Mouse (Mus musculus) forebrain, embryonic 12.5 days (tissue): ENCODE measurements around the gene 1700001L19Rik. TPM values are rescaled to one million over a fixed set of nuclear protein-coding genes. Genes with fewer than 3 reads are reported as not detected.

Source experiments
- ATAC-seq: fragments of 200-750 bp; cut with Nextera tagmentation; 2 replicates; pipeline ENCODE4 v1.8.0; 2017; ENCODE audit warnings: moderate TSS enrichment; ENCODE audit not compliant: low FRiP score
- H3K27ac ChIP-seq: fragments of 300-500 bp; sonication (generic); 2 replicates; pipeline ENCODE4 v1.5.1; 2016; ENCODE audit warnings: mild to moderate bottlenecking
- H3K27me3 ChIP-seq: fragments of 300-500 bp; sonication (generic); 2 replicates; pipeline ENCODE4 v1.6.1; 2016; ENCODE audit warnings: mild to moderate bottlenecking
- H3K36me3 ChIP-seq: fragments of 300-500 bp; sonication (generic); replicated peaks from 2 replicates; pipeline ENCODE4 v1.6.1; 2016; ENCODE audit warnings: mild to moderate bottlenecking
- H3K4me1 ChIP-seq: fragments of 300-500 bp; sonication (generic); 2 replicates; pipeline ENCODE4 v1.6.1; 2016
- H3K4me2 ChIP-seq: fragments of 300-500 bp; sonication (generic); 2 replicates; pipeline ENCODE4 v1.6.1; 2016; ENCODE audit warnings: mild to moderate bottlenecking, moderate library complexity
- H3K4me3 ChIP-seq: fragments of 300-500 bp; sonication (generic); replicated peaks from 2 replicates; pipeline ENCODE4 v1.5.1; 2016; ENCODE audit warnings: mild to moderate bottlenecking
- H3K9ac ChIP-seq: fragments of 300-500 bp; sonication (generic); 2 replicates; pipeline ENCODE4 v1.6.1; 2016; ENCODE audit warnings: mild to moderate bottlenecking
- H3K9me3 ChIP-seq: fragments of 300-500 bp; sonication (generic); 2 replicates; pipeline ENCODE4 v1.6.1; 2016
- WGBS: fragments of 180-500 bp; shearing (Covaris S2); methylation state at CpG from one replicate; pipeline ENCODE4 v1.1.7; 2016; 5-methylcytosine and 5-hydroxymethylcytosine counted together
- polyA plus RNA-seq: library from polyadenylated mRNA; unstranded; fragments of >200 nt; fragmentation: Nextera tagmentation; extraction: Ambion mirVana; gene quantifications from 2 replicates; pipeline ENCODE4 v1.2.1, GENCODE M21; 2016

The 1700001L19Rik gene
- polyA plus RNA-seq, 1 experiment from 2014 or later = 1.1 TPM

- H3K9me3 ChIP-seq = no peaks in the 10 kb centered on the region
- no peak; the same call in 1 of the 2 replicates for ATAC-seq
- H3K4me2 ChIP-seq = peak overlapping the region; percentile 84
- peak overlapping the region; percentile 39; the same call in 1 of the 2 replicates for H3K27ac ChIP-seq
- H3K9ac ChIP-seq = peak overlapping the region; percentile 71
- peaks cover 48% of the 10 kb centered on the region for H3K36me3 ChIP-seq
- H3K4me1 ChIP-seq = peaks cover 21% of the 10 kb centered on the region
- H3K4me3 ChIP-seq = peak overlapping the region; percentile 66
- no peaks in the 10 kb centered on the region for H3K27me3 ChIP-seq
- 0% methylated on average over 11 of the region's 11 CpGs for WGBS
Measured at GRCm38 (mm10) chr13:68582517-68582780, 14.8 kb upstream of the 1700001L19Rik start.

GRCm38 (mm10) chr13:68583961-68584360 is 13.3 kb upstream of the 1700001L19Rik start:
- Histone ChIP-seq H3K4me2 (no peak overlapping the region), H3K4me3 (no peak overlapping the region), H3K9me3 (no peaks in the 10 kb centered on the region), H3K4me1 (peaks cover 21% of the 10 kb centered on the region), H3K27ac (no peak overlapping the region), H3K9ac (no peak overlapping the region), H3K36me3 (peaks cover 54% of the 10 kb centered on the region), H3K27me3 (no peaks in the 10 kb centered on the region)
- ATAC-seq = no peak
- WGBS = 93% methylated on average over 11 of the region's 11 CpGs

GRCm38 (mm10) chr13:68585441-68585840 is 11.8 kb upstream of the 1700001L19Rik start:
- H3K27ac ChIP-seq = no peak overlapping the region
- H3K4me2 ChIP-seq = no peak overlapping the region
- H3K27me3 ChIP-seq = no peaks in the 10 kb centered on the region
- H3K4me1 ChIP-seq = peaks cover 17% of the 10 kb centered on the region
- H3K36me3 ChIP-seq = peaks cover 66% of the 10 kb centered on the region
- H3K9me3 ChIP-seq = no peaks in the 10 kb centered on the region
- no peak overlapping the region for H3K4me3 ChIP-seq
- ATAC-seq = no peak
- no peak overlapping the region for H3K9ac ChIP-seq
- 86% methylated on average over 7 of the region's 7 CpGs for WGBS

- Histone ChIP-seq H3K9me3 (no peaks in the 10 kb centered on the region), H3K36me3 (peaks cover 95% of the 10 kb centered on the region), H3K27ac (no peak overlapping the region), H3K4me2 (no peak overlapping the region), H3K27me3 (no peaks in the 10 kb centered on the region), H3K9ac (no peak overlapping the region), H3K4me1 (no peaks in the 10 kb centered on the region), H3K4me3 (no peak overlapping the region)
- no peak for ATAC-seq
Measured at GRCm38 (mm10) chr13:68588352-68588751, 8.9 kb upstream of the 1700001L19Rik start.

- Histone ChIP-seq H3K4me2 (no peak overlapping the region), H3K9me3 (no peaks in the 10 kb centered on the region), H3K27ac (no peak overlapping the region), H3K36me3 (peaks cover 45% of the 10 kb centered on the region), H3K4me3 (no peak overlapping the region), H3K4me1 (no peaks in the 10 kb centered on the region), H3K27me3 (no peaks in the 10 kb centered on the region; the same call in none of the 2 replicates), H3K9ac (no peak overlapping the region)
- WGBS = 88% methylated on average over 1 of the region's 1 CpGs
- peak; percentile 45; the same call in 1 of the 2 replicates for ATAC-seq
Measured at GRCm38 (mm10) chr13:68593797-68594196, 3.4 kb upstream of the 1700001L19Rik start.

- Histone ChIP-seq H3K4me1 (no peaks in the 10 kb centered on the region), H3K4me3 (peak overlapping the region; percentile 14; the same call in 1 of the 2 replicates), H3K36me3 (peaks cover 7% of the 10 kb centered on the region), H3K4me2 (peak overlapping the region; percentile 45), H3K27ac (no peak overlapping the region), H3K9ac (no peak overlapping the region), H3K27me3 (no peaks in the 10 kb centered on the region; the same call in none of the 2 replicates), H3K9me3 (no peaks in the 10 kb centered on the region)
- no peak for ATAC-seq
- 19% methylated on average over 12 of the region's 13 CpGs for WGBS
Measured at GRCm38 (mm10) chr13:68597667-68598066, 446 bp downstream of the 1700001L19Rik start.

- Histone ChIP-seq H3K4me3 (no peak overlapping the region), H3K9me3 (no peaks in the 10 kb centered on the region), H3K4me1 (no peaks in the 10 kb centered on the region), H3K4me2 (no peak overlapping the region), H3K9ac (no peak overlapping the region), H3K36me3 (no peaks in the 10 kb centered on the region), H3K27ac (no peak overlapping the region), H3K27me3 (no peaks in the 10 kb centered on the region; the same call in none of the 2 replicates)
- no peak for ATAC-seq
Measured at GRCm38 (mm10) chr13:68598953-68599352, 1.7 kb downstream of the 1700001L19Rik start.

- 21% methylated on average over 6 of the region's 6 CpGs for WGBS
- H3K27me3 ChIP-seq = no peaks in the 10 kb centered on the region; the same call in none of the 2 replicates
- no peak for ATAC-seq
Measured at GRCm38 (mm10) chr13:68601184-68601583, 4.0 kb downstream of the 1700001L19Rik start.

GRCm38 (mm10) chr13:68603085-68603484 is 5.9 kb downstream of the 1700001L19Rik start:
- no peak overlapping the region for H3K27ac ChIP-seq
- no peak overlapping the region for H3K4me3 ChIP-seq
- no peaks in the 10 kb centered on the region for H3K9me3 ChIP-seq
- 0 out of 2 replicates have a peak, but pooled peaks cover 7% of the 10 kb centered on the region for H3K4me1 ChIP-seq
- no peak for ATAC-seq
- 77% methylated on average over 6 of the region's 6 CpGs for WGBS
- no peak overlapping the region for H3K4me2 ChIP-seq
- no peak overlapping the region for H3K9ac ChIP-seq
- no peaks in the 10 kb centered on the region for H3K27me3 ChIP-seq
- H3K36me3 ChIP-seq = no peaks in the 10 kb centered on the region

More at GRCm38 (mm10) chr13:68601184-68601583, 4.0 kb downstream of the 1700001L19Rik start:
- H3K9me3 ChIP-seq = no peaks in the 10 kb centered on the region
- H3K27ac ChIP-seq = no peak overlapping the region
- H3K4me3 ChIP-seq = no peak overlapping the region
- no peak overlapping the region for H3K4me2 ChIP-seq
- 0 out of 2 replicates have a peak, but pooled peaks cover 2% of the 10 kb centered on the region for H3K4me1 ChIP-seq
- H3K36me3 ChIP-seq = no peaks in the 10 kb centered on the region
- H3K9ac ChIP-seq = no peak overlapping the region; the same call in 1 of the 2 replicates

- no peak overlapping the region for H3K27ac ChIP-seq
- H3K4me1 ChIP-seq = 0 out of 2 replicates have a peak, but pooled peaks cover 7% of the 10 kb centered on the region
- peak; percentile 76 for ATAC-seq
- no peaks in the 10 kb centered on the region for H3K36me3 ChIP-seq
- H3K27me3 ChIP-seq = no peaks in the 10 kb centered on the region
- peak overlapping the region; percentile 24 for H3K4me3 ChIP-seq
- no peak overlapping the region for H3K9ac ChIP-seq
- no peaks in the 10 kb centered on the region for H3K9me3 ChIP-seq
- peak overlapping the region; percentile 38 for H3K4me2 ChIP-seq
- 2% methylated on average over 10 of the region's 11 CpGs for WGBS
Measured at GRCm38 (mm10) chr13:68605689-68606126, 8.5 kb downstream of the 1700001L19Rik start.

- Histone ChIP-seq H3K27me3 (no peaks in the 10 kb centered on the region), H3K27ac (no peak overlapping the region), H3K4me3 (no peak overlapping the region), H3K4me1 (0 out of 2 replicates have a peak, but pooled peaks cover 7% of the 10 kb centered on the region), H3K4me2 (no peak overlapping the region), H3K9me3 (no peaks in the 10 kb centered on the region), H3K36me3 (no peaks in the 10 kb centered on the region), H3K9ac (no peak overlapping the region)
- 59% methylated on average over 21 of the region's 21 CpGs for WGBS
- ATAC-seq = no peak
Measured at GRCm38 (mm10) chr13:68607652-68608405, 10.6 kb downstream of the 1700001L19Rik start.

- no peak overlapping the region for H3K4me3 ChIP-seq
- H3K27ac ChIP-seq = no peak overlapping the region
- H3K4me1 ChIP-seq = no peaks in the 10 kb centered on the region
- H3K27me3 ChIP-seq = no peaks in the 10 kb centered on the region
- H3K4me2 ChIP-seq = no peak overlapping the region
- 75% methylated on average over 6 of the region's 6 CpGs for WGBS
- no peak for ATAC-seq
- no peaks in the 10 kb centered on the region for H3K36me3 ChIP-seq
- H3K9ac ChIP-seq = no peak overlapping the region
- no peaks in the 10 kb centered on the region for H3K9me3 ChIP-seq
Measured at GRCm38 (mm10) chr13:68622792-68623191, 25.6 kb downstream of the 1700001L19Rik start.

- H3K27me3 ChIP-seq = no peaks in the 10 kb centered on the region
- 73% methylated on average over 3 of the region's 3 CpGs for WGBS
- no peak overlapping the region for H3K4me2 ChIP-seq
- no peaks in the 10 kb centered on the region for H3K4me1 ChIP-seq
- no peaks in the 10 kb centered on the region for H3K9me3 ChIP-seq
- H3K36me3 ChIP-seq = no peaks in the 10 kb centered on the region
- H3K27ac ChIP-seq = no peak overlapping the region
- H3K4me3 ChIP-seq = no peak overlapping the region
- no peak overlapping the region for H3K9ac ChIP-seq
- no peak for ATAC-seq
Measured at GRCm38 (mm10) chr13:68627041-68627440, 29.8 kb downstream of the 1700001L19Rik start.
